ENCODE assay signal across 23 mouse cellular contexts in genomic region chr9:58011552-58011951, GRCm38 (mm10). TPM values are rescaled to one million over a fixed set of nuclear protein-coding genes. Genes with fewer than 3 reads are reported as not detected.
A peak's percentile ranks its signal among the peaks of the same experiment; 100 is the strongest.
DNase-seq lines count a peak whose midpoint lies in the region; ATAC-seq and TF ChIP-seq lines count a peak whose summit lies in the region.
"Had no signal": no experiment of that assay in that cellular context is flagged by ENCODE, and none has a peak within 500 bp of the region (broad histone marks: within the 10 kb centered on the region; RNA-seq: fewer than 3 reads in every experiment).

No protein-coding gene starts in this region.

- H3K27me3 ChIP-seq in hindbrain, embryonic 10.5 days (ENCODE audit: insufficient read depth, poor library complexity, severe bottlenecking): no peaks in the 10 kb centered on the region
- H3K27me3 ChIP-seq in hindbrain, embryonic 16.5 days (replicated peaks; ENCODE audit: control insufficient read depth, insufficient read depth, low read length): no peaks in the 10 kb centered on the region
- no peaks in the 10 kb centered on the region for H3K27me3 ChIP-seq in testis, adult 2 months (ENCODE audit: control insufficient read depth, insufficient read depth, low read length)
- peaks cover 8% of the 10 kb centered on the region; the same call in 1 of the 2 replicates for H3K27me3 ChIP-seq in liver, embryonic 12.5 days (replicated peaks)
- H3K27me3 ChIP-seq: embryonic facial prominence, embryonic 13.5 days; hindbrain, embryonic 12.5 days; Patski had no signal

- peak overlapping the region; percentile 1; the same call in 1 of the 2 replicates for H3K27ac ChIP-seq in hindbrain, embryonic 10.5 days
- H3K27ac ChIP-seq in hindbrain, embryonic 16.5 days (ENCODE audit: low read depth, low read length): no peak overlapping the region
- peak overlapping the region; percentile 68 for H3K27ac ChIP-seq in testis, adult 2 months (ENCODE audit: control insufficient read depth, insufficient read depth, low read depth, low read length)
- H3K27ac ChIP-seq in liver, embryonic 12.5 days: no peak overlapping the region
- H3K27ac ChIP-seq: embryonic facial prominence, embryonic 13.5 days; gastrocnemius, adult 2 months; heart, embryonic 13.5 days; hindbrain, embryonic 12.5 days; hindbrain, postnatal 0 days had no signal

- H3K4me2 ChIP-seq in hindbrain, embryonic 16.5 days (ENCODE audit: low read length): no peak overlapping the region
- H3K4me2 ChIP-seq in liver, embryonic 12.5 days: no peak overlapping the region
- H3K4me2 ChIP-seq: embryonic facial prominence, embryonic 13.5 days; heart, embryonic 13.5 days; hindbrain, embryonic 12.5 days had no signal

- no peak for TF ChIP-seq CTCF in testis, adult 2 months (IDR thresholded peaks at IDR 0.05; ENCODE audit: control insufficient read depth, insufficient read depth, insufficient replicate concordance, low read depth, low read length)

- 86% methylated on average over 8 of the region's 8 CpGs for WGBS in hindbrain, embryonic 10.5 days
- WGBS in hindbrain, embryonic 16.5 days: 84% methylated on average over 8 of the region's 8 CpGs
- 66% methylated on average over 8 of the region's 8 CpGs for WGBS in liver, embryonic 12.5 days (ENCODE audit: insufficient replicate concordance)

- no peak for ATAC-seq in hindbrain, embryonic 16.5 days
- ATAC-seq in liver, embryonic 12.5 days: no peak
- ATAC-seq: CD4-positive, CD25-positive, alpha-beta regulatory T cell, adult 4 months; forebrain, embryonic 14.5 days; hindbrain, postnatal 0 days; Patski had no signal

- TF ChIP-seq POLR2A in testis, adult 2 months (IDR thresholded peaks at IDR 0.05; ENCODE audit: control insufficient read depth, low read depth, low read length): no peak

- no peaks in the 10 kb centered on the region for H3K36me3 ChIP-seq in hindbrain, embryonic 10.5 days
- H3K36me3 ChIP-seq in hindbrain, embryonic 16.5 days (ENCODE audit: control insufficient read depth, insufficient read depth, low read length): no peaks in the 10 kb centered on the region
- H3K36me3 ChIP-seq in testis, adult 2 months (ENCODE audit: control insufficient read depth, insufficient read depth, low read length): no peaks in the 10 kb centered on the region
- H3K36me3 ChIP-seq in liver, embryonic 12.5 days: no peaks in the 10 kb centered on the region
- H3K36me3 ChIP-seq: embryonic facial prominence, embryonic 13.5 days; heart, embryonic 13.5 days; hindbrain, embryonic 12.5 days had no signal

- peaks cover 32% of the 10 kb centered on the region for H3K4me1 ChIP-seq in hindbrain, embryonic 10.5 days (replicated peaks)
- peaks cover 7% of the 10 kb centered on the region for H3K4me1 ChIP-seq in hindbrain, embryonic 16.5 days (ENCODE audit: control insufficient read depth, insufficient read depth, low read depth, low read length)
- H3K4me1 ChIP-seq in testis, adult 2 months (ENCODE audit: control insufficient read depth, insufficient read depth, low read length): no peaks in the 10 kb centered on the region; the same call in 1 of the 2 replicates
- H3K4me1 ChIP-seq in liver, embryonic 12.5 days: no peaks in the 10 kb centered on the region

- no peak overlapping the region for H3K9ac ChIP-seq in hindbrain, embryonic 16.5 days (ENCODE audit: low read depth, low read length)
- H3K9ac ChIP-seq in liver, embryonic 12.5 days: no peak overlapping the region
- H3K9ac ChIP-seq: embryonic facial prominence, embryonic 13.5 days; heart, embryonic 13.5 days; hindbrain, embryonic 12.5 days had no signal

- H3K4me3 ChIP-seq in hindbrain, embryonic 10.5 days: no peak overlapping the region
- H3K4me3 ChIP-seq in hindbrain, embryonic 16.5 days (ENCODE audit: low read length): no peak overlapping the region
- H3K4me3 ChIP-seq in testis, adult 2 months (ENCODE audit: control insufficient read depth, low read depth, low read length): no peak overlapping the region
- no peak overlapping the region for H3K4me3 ChIP-seq in liver, embryonic 12.5 days
- H3K4me3 ChIP-seq: embryonic facial prominence, embryonic 13.5 days; gastrocnemius, adult 2 months; heart, embryonic 13.5 days; hindbrain, embryonic 12.5 days had no signal

- peak; percentile 78 to 90 for DNase-seq in adrenal gland, adult (ENCODE audit: inconsistent age in 2 of 2, low spot score in 1 of 2)
- no peak for DNase-seq in adrenal gland, adult 18-20 months (ENCODE audit: low spot score in 2 of 2)
- DNase-seq in hindbrain, embryonic 10.5 days (ENCODE audit: low spot score): no peak
- DNase-seq in testis, postnatal 10 days (ENCODE audit: low spot score): no peak
- no peak for DNase-seq in heart, adult 9 months (ENCODE audit: low spot score in 2 of 2)
- DNase-seq: B cell, adult 2 months; cerebellum, adult 11-12 months; cerebellum, adult 9-11 months; cerebellum, postnatal 36 days; gastrocnemius, adult 2 months; gastrocnemius, postnatal 25 days; heart, postnatal 36 days had no signal

- H3K9me3 ChIP-seq in hindbrain, embryonic 10.5 days: no peaks in the 10 kb centered on the region
- no peaks in the 10 kb centered on the region for H3K9me3 ChIP-seq in hindbrain, embryonic 16.5 days (ENCODE audit: control insufficient read depth, low read length)
- no peaks in the 10 kb centered on the region for H3K9me3 ChIP-seq in liver, embryonic 12.5 days (replicated peaks)
- H3K9me3 ChIP-seq: embryonic facial prominence, embryonic 13.5 days; heart, embryonic 13.5 days; hindbrain, embryonic 12.5 days had no signal

RNA-seq across cellular contexts. Expression of gene Cyp11a1, which starts 5.3 kb away (rescaled TPM):
- 1,000 to 10,000 TPM; 6,431 to 6,741 TPM for total RNA-seq in adrenal gland, adult 18-20 months (2021)
- polyA plus RNA-seq in hindbrain, embryonic 10.5 days (2016; fragmentation: Nextera tagmentation; extraction: Ambion mirVana): not detected in 2 replicates
- polyA plus RNA-seq in hindbrain, embryonic 16.5 days (2015; fragmentation: Nextera tagmentation; extraction: Ambion mirVana): 1.7 and 2.4 TPM in 2 replicates
- 90.1 and 93.4 TPM in 2 replicates for polyA plus RNA-seq in testis, adult 2 months (2012; rRNA removed)
- 0.10 TPM in 1 of 2 replicates, not detected in the other for polyA plus RNA-seq in liver, embryonic 12.5 days (2016; fragmentation: Nextera tagmentation; extraction: Ambion mirVana)
- polyA plus RNA-seq: CD4-positive, CD25-positive, alpha-beta regulatory T cell, adult 4 months had no signal

RNA-seq across cellular contexts. Expression of gene Stra6, which starts 52.0 kb away (rescaled TPM):
- total RNA-seq in adrenal gland, adult 18-20 months (2021): 1 to 10 TPM; 1.1 to 1.5 TPM
- 11.2 and 15.8 TPM in 2 replicates for polyA plus RNA-seq in hindbrain, embryonic 10.5 days (2016; fragmentation: Nextera tagmentation; extraction: Ambion mirVana)
- 11.6 and 16.4 TPM in 2 replicates for polyA plus RNA-seq in hindbrain, embryonic 16.5 days (2015; fragmentation: Nextera tagmentation; extraction: Ambion mirVana)
- polyA plus RNA-seq in testis, adult 2 months (2012; rRNA removed): 3.9 and 6.4 TPM in 2 replicates
- polyA plus RNA-seq in liver, embryonic 12.5 days (2016; fragmentation: Nextera tagmentation; extraction: Ambion mirVana): 0.60 and 1.2 TPM in 2 replicates
- total RNA-seq: granulocyte monocyte progenitor cell, adult 5-6 weeks had no signal

Comparison
In these comparisons a context has a peak if more than half of its experiments do, and no peak if none do; other contexts are left out.
1. DNase-seq: peak in adrenal gland, adult (2 of 2); none in adrenal gland, adult 18-20 months (0 of 2), hindbrain, embryonic 10.5 days (single experiment), testis, postnatal 10 days (single experiment) and heart, adult 9 months (0 of 2).
2. H3K27ac ChIP-seq: peak in hindbrain, embryonic 10.5 days (single experiment) and testis, adult 2 months (single experiment); none in hindbrain, embryonic 16.5 days (single experiment) and liver, embryonic 12.5 days (single experiment).
3. RNA of gene Cyp11a1, which starts 5.3 kb away (polyA plus RNA-seq): 90.1 to 93.4 TPM in testis, adult 2 months; 1.7 to 2.4 TPM in hindbrain, embryonic 16.5 days, 0.10 TPM in liver, embryonic 12.5 days and not detected in hindbrain, embryonic 10.5 days; every median in the first group is over 10 times any median in the second.